Mouse (Mus musculus) small intestine, adult 10 weeks (tissue): Measurements from ENCODE around the gene Enah. TPM values are rescaled to one million over a fixed set of nuclear protein-coding genes. Genes with fewer than 3 reads are reported as not detected.

Experiments used
- polyA plus RNA-seq: library from polyadenylated mRNA; stranded (reverse); fragments of 350-450 nt; fragmentation: Illumina TruSeq; extraction: RNeasy Lipid Tissue Mini Kit (QIAGEN cat#74804); gene quantifications from one replicate; pipeline ENCODE4 v1.2.3, GENCODE M21; 2014; ENCODE audit warnings: low replicate concordance

Gene Enah
- 16.3 TPM for polyA plus RNA-seq

GRCm38 (mm10) chr1:182019926-182020801 is at the start of gene Enah:
Gene Enah (minus strand): TSS chr1:182019990.

Other genes starting within 250 kb of the Enah start
- 53.9 TPM for gene Lbr, start 176.9 kb downstream of the Enah start, polyA plus RNA-seq
- 258 TPM for gene Srp9, start 104.7 kb upstream of the Enah start, polyA plus RNA-seq
- gene Vmn1r1, start 144.5 kb upstream of the Enah start, polyA plus RNA-seq, result not detected